Mouse (Mus musculus): Measurements from ENCODE around the gene Eps8l3.

DNA sequence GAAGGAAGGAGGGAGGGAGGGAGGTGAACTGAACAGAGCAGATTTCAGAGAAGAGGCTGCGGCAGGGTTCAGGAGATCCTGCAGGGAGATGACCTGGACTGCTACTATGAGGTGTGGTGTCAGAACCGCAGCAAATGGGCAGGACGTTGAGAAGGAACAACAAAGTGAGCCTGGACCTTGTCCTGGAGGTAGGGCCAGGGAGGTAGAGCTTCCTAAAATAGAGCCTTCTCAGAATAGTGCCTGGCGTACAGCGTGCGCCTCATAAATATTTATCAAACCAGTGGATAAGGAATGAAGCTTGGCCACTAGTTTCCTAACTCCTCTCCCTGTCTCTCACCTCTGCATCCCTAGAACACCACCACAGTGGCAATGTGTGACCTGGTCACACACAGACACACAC lies 19.4 kb upstream of the Eps8l3 start:
- TF ChIP-seq CTCF (IDR thresholded peaks at IDR 0.05; ENCODE audit: low read depth) = no peak
- no peak for TF ChIP-seq EP300 (IDR thresholded peaks at IDR 0.05; ENCODE audit: low read depth)

Data from heart, postnatal 0 days (tissue).